Mouse (Mus musculus): Measurements from ENCODE around the gene Echdc1.
"Not testable (repeated sequence)": the region's sequence is repeated elsewhere in the genome, so short reads cannot be mapped to it uniquely, and the experiment has no call there.

The Echdc1 gene

DNA sequence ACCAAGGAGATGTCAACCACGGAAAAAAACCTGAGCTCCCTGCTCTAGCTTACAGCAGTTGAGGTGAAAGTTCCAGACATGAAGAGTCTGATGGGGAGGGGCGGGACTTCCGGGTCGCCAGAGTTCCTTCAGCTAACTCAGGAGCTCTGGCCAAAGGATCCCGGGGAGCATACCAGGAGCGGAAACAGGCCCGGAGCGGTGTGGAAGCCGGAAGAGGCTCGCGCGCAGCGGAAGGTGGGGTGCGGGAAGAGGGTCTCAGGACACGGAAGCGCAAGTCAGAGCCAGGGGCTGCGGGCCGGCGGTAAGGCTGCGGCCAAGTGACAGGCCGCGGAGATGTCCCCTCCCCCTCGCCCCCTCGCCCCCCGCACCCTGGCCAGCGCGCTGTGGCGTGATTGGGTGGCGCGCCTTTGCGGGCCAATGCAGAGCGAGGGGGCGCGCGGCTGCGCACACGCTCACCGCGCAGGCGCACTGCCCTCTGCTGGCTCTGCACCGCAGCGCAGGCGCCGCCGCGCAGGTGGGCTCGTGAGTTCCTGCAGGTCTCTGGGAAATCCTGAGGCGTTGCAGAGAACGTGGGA is at the start of gene Echdc1:
Echdc1 (plus strand) TSS at position 103 of the 575 bp plus-strand sequence.
- peak; percentile 85 for DNase-seq

DNA sequence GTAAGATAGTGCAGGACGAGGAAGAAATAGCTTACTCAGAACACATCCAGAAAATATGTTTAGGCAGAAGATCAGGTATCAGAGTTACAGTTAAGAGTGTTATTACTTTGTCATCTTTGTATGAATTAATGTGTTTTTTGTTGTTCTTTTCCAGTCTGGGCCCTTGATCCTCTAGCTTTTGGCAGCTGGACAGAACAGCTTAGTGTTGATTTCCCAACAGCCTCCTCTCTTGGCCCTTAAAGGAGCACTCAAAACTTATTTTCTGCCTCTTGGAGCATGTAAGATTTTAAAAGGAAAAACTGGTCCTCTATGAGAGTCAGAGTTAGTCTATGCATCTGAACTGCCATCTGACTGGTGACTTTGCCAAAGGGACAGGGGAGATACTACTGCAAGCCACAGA is 31.2 kb upstream of the Echdc1 start:
- no peak for DNase-seq

DNA sequence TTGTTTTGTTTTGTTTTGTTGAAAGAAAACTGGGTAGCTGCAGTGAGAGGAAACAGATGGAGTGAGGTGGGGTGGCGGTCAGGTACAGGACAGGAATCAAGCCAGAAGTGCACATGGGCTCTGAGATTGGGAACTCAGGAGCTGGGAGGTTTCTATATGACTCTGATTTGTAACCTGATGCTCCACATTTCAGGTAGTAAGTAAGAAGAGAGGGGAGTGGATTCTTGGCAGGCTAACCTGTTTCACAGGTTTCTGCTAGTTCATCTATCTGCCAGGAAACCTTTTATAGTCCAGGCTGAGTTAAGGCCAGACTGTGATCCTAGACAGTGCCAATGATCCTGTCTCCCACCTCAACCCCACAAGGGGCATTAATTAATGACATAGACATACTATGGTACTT is 27.2 kb upstream of the Echdc1 start:
- DNase-seq: no peak

DNA sequence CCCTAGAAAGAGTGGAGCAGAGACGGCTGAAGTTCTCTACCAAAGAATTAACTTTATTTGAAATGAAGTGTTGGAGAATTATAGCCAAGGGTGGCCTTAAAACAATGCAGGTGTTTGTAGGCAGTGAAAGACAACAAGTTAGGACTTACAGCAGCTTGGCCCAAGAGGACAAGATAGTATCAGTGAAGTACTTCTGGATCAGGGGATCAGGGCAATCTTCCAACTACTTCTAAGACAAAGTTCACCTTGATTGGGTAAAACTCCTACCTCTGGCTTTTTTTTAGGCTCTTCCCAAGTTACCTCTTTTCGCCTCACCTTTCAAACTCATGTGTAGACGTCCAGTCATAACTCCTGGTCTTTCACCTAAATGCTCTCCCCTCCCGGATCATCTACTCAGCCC is 10.7 kb upstream of the Echdc1 start:
- DNase-seq: no peak

DNA sequence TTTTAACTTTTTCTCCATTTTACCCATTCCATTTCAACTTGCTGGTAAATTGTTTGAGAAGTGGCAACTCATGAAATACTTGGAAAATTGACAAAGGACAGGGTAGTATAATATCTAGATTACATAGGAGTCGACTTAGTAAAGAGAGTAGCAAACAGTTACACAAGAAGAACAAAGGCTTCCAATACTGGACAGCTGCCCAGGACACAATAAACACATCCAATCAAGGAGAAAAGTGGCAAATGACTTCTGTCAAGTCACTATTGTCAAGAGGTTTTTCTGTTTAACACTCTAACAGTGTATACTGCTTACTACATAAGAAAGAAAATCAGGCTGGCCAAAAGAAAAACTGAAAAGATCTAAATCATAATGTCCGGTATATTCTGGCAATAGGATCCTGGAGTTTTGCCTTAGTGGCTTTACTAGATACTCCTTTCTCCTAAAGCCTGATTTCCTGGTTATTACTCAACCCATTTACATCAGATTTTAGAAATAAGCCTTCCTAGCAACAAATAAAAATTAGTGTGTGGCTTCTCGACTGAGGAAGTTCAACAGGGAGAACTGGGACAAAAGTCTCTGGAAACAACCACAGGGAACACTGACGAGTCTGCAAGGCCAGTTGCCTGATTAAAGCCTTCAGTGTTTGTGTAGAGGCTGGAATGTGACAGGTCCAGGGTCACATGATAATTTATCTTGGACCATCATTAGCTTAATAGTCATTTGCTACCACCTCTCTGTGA is 1.3 kb upstream of the Echdc1 start:
- DNase-seq: no peak

DNA sequence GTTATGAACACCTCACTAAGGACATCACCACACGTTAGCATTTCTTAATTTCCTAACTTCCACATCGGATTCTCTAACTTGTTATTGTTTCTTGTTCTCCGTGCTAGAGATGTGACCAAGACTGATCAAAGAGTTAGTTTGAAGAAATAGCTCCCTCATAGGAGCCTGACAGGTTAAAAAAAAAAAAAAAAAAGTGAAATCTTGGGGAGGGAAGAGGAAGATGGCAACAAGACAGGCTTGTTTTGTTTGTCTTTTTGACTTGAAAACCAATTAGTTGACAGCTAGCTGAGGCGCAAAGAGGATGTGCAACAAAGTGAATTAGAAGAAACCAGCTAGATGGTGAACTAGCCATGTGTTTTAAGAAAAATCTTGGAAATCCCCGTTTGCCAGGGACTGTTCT is 939 bp downstream of the Echdc1 start:
- no peak for DNase-seq

DNA sequence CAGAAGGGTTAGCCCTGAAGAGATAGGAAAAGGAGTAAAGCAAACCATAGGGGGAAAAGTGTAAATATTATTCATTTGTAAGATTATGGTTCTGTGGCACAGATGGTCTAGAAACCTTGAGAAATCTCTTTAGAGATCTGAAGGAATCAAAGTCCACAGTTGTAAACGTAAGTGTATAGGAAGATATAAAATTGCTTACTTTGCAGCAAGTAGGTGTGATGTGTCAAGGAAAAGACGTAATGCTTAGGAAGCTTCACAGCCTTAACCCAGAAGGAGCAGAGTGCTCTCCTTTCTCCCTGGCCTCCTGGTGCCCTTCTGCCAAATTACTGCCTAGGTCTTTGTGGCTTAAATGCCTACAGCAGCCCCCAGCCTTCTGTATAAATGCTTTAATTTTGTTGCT is 11.9 kb downstream of the Echdc1 start:
- no peak for DNase-seq

DNA sequence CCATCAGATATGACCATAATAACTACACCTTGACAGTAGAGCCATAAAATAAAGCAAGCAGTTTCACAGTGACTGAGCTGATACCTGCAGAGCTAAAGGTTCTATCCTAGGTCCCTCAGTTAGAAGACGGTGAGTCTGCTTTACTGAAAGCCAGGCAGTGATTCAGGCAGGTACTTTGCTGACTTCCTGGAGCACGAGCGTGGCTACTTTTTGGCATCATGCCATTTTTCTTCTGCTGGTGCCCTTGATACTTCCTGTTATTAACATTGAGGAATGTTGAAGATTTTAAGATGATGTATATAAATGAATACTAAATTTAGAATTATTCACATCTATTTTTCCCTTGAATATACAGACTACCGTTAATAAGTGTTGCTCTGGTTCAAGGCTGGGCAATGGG is 20.9 kb downstream of the Echdc1 start:
- DNase-seq: no peak

DNA sequence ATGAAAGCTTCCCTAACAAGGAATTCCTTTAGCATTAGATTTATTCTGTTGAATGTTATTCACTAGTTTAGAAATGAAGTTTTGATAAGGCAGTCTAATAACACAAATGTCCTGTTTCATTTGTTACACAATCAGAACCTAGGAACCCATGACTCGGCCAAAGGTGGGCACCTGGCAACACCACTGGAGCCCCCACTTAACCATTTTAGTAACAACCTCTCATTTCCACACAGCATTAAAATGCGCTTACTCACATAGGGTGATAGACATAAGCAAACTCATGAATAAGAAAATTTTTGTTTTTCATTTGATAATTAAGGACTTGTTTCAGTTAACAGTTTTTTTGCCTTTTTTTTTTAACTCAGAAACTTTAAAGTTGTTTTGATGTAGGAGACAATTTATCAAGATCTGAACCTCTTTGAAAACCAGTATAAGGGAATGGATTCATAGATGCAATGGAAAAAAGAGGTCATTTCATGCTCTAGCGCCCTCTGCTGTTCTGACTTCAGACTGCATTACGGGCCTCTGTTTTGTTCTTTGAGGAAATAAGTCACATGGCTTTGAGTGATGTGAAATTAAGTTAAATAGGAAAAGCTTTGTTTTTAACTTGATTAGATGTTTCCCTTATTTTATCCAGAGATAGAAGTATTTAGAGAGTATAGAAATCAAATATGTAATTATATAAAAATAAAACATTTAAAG is 25.5 kb downstream of the Echdc1 start:
- peak; percentile 68 for DNase-seq

DNA sequence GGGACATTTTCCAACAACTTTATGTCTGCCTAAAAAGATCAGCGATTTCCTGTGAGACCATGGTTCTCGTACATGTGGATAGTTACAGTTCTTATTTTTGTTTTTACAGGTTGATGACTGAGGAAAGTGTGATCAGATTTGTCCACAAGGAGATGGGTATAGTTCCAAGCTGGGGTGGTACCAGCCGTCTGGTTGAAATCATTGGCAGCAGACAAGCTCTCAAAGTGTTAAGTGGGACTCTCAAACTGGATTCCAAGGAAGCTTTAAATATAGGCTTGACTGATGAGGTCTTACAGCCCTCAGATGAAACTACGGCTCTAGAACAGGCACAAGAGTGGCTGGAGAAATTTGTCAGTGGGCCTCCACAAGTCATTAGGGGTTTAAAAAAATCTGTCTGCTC is 31.3 kb downstream of the Echdc1 start:
- no peak for DNase-seq

DNA sequence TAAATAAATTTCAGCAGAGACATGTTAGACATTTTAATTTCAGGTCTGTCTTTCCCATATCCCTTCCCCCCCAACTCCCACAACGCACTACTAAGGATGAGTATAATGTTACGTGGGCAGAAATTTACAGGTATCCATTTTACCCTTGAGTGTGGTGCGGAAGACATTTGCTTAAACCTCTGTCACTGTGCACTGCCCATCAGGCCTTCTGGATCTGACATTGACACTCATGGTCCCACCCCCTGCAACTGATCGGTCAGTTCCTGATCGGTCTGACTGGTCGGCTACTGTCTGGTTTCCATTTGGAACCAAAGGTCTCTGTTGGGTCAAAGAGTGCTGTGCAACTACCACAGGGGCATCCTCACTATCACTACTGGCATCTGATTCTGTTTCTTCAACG is 33.7 kb downstream of the Echdc1 start:
- DNase-seq: no peak

DNA sequence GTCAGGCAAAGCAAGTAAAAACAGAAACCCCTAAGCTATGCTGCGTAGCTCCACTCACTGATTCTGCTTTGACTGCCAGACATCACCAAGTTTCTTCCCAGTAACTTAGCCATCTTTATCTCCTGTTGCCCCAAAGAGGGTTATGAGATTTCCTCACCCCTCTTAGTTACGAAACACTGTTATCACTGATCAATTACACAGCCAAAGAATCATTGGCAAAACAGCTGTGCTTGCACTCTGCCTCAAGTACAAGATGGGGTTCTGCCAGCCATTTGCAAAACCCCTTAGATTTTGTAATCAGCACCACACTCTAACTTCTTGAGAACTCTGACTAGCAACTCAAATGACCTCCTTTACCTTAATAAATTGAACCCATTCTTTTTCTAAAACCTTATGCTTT is 38.5 kb downstream of the Echdc1 start:
- no peak for DNase-seq

DNA sequence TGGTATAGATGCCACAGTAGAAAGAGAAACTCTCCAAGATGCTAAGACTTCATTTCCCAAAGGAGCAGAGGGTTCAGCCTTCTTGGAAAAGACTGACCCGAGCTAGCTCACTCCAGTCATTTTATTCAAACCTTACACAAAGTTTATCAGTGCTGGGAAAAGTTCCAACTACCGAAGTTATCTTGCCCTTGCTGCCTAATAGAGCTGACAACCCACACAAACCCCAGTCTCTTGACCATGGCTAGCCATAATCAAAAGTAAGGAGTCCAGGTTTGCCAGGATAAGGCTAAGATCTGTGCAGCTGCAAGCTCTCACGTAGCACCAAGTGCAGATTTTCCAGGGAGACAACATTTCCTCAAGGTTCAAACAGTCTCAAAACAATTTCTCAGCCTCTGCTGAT is 39.6 kb downstream of the Echdc1 start:
- no peak for DNase-seq

DNA sequence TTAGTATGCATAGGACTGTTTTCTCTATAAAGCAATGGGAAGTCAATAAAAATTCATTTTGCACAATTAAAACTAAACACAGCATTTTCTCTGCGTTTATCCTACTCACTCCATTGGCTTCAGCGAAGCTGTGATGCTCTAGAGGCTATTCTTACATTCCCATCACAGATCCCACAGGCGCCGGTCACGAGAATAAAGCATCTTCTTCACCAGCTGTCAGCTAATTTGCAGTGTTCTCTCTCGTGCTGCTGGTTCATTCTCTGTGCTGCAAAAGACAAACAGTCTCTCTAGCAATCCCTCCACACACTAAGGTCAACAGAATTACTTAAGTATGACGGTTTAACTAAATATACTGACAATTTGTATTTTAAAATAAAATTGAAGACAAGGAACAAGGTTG is 41.2 kb downstream of the Echdc1 start:
- DNase-seq: no peak

DNA sequence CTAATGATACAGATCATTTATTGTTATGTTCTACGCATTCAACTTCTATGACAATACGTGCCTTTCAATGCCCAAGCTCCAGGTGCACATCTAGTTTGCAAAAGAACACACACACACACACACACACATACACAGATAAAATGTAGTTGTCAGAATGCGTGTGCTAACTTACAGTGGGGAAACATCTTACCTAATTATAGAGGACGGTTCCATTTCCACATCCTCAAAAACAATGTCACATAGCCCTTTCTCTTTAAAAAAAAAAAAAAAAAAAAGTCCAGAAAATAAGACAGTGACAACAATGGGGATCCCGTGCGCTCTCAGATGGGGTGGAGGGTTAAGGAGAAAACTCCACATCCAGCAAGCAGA is 48.1 kb downstream of the Echdc1 start:
- DNase-seq: no peak

DNA sequence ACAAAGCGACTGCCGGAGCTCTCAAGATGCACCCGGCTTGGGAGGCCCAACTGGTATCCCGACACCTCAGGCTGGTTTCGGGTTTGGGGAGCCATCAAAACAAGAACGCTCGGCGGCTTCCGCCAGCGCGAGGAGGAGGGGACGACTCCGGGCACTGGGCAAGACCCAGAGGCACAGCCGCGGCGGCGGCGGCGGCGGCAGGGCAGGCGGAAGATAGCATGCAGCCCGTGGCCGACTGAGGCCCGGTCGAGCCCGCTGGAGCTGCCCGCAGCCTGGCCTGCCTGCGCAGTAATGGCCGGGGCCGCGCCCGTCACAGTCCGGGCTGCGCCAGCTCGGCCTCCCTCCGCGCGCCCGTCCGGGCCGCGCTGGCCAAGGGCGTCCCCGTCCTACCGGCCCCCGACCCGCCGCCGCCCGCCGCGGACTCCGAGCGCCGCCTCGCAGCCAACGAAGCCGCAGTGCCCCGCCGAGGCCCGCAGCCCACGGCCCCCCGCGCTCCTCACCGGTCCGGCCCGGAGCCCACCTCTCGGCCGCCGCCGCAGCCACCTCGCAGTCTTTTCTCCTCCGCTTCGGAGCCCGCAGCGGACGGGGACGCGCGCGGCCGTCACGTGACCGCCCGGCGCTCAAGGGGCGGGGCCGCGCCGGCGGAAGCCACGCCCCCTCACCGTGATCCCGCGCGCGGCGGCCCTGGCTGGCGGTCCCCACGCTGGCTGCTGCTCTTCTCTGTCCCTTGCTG is 48.7 kb downstream of the Echdc1 start:
- peak; percentile 92 for DNase-seq

DNA sequence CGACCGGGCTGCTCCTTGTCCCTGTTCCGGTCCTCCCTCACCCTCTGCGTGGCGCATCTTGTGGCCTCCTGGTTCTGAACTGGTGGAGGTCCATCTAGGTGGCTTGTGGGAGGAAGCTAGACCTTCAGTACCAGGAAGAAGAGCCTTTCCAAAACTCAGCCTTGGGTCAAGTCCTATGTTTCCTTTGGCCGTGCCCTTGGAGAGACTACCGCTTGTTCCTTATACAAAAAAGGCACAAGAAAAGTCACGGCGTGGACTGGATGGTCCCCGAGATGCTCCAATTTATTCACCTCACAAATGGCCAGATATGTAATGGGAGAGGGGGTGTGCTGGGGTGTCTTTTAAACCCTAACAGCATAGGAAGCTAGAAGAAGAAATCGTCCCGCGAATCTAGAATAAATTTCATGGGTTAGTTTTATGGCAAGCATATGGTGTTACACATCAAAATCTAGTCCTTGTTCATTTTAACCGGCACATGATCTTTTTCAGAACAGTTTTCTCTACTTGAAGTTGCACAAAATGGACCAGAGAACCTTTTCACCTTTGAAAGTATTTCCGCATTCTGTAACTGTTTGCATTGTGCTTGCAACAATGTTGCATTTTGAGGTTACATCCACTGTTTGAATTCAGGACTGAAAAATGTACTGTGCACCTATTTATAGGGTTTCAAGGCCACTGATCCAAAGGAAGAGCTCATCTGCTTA is 49.4 kb downstream of the Echdc1 start, which contains the start of gene Rnf146:
Rnf146 (minus strand) TSS at position 246 of the 704 bp plus-strand sequence.
- no peak for DNase-seq

DNA sequence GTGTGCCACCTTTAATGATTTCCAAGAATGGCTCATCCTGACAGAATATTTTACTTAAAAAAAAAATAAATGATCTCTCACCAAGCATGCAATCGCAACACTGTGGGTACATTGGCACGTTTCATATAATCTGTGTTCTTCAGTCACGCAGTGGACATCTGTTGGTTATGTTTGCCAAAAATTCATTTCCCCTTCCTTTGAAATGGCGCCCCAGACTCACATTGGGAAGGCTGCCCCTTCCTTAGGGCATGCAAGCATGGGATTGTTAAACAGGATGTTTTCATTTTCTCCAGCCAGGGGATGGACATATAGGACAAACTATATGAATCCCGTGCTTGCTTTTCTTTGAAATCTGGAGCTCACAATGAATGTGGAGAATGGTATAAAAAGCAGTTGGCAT is 61.1 kb downstream of the Echdc1 start:
- no peak for DNase-seq

DNA sequence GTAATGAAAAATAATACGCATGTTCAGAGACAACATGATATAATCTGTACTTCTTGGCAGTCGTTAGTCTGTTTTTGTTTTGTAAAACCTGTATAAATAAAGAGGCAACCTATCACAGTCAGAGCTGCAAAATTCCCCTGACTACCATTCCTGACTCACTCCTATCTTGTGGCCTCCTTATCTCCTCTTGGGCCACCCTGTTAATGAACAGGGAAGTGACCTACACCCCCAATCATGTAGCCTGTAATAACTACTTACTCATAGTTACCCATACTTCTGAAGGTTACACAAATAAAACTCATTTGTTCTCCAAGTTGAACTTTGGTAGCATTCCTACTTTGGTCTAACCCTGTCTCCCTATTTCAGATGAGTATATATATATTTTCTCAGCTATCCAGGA is 68.6 kb downstream of the Echdc1 start:
- no peak for DNase-seq

DNA sequence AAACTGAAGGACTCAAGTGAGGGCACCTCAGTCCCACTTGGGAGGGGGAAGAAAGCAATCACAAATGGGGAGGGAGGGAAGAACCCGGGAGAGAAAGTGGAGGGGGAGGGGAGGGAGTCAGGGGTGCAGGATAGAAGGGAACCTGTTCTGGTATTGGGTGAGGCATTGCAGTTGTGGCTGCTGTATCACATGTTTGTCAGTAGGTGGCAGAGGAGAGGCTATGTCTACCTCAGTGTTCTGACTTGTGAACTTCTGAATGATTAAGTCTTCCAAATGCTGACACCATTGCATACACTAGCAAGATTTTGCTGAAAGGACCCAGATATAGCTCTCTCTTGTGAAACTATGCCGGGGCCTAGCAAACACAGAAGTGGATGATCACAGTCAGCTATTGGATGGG is 81.9 kb downstream of the Echdc1 start:
- DNase-seq: not testable (repeated sequence)
